Mouse (Mus musculus): Measurements from ENCODE around the gene Prdm15.

DNA sequence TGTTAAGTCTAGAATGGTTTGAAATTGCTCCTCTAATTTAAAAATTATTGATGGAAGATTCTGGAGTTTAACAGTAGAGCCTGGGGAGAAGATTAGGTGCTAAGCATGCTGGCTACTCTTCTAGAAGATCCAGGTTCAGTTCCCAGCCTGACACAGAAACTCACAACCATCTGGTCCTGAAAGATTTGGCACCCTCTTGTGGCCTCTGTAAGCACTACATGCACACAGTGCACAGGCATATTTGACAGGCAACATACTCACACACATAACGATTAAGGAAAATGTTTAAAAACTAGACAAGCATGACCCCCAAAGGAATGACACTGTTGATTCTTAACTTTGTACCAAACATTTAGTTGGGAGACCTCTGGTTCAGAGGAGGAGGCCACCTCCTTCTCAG lies 27.5 kb upstream of the Prdm15 start:
- TF ChIP-seq CTCF (IDR thresholded peaks at IDR 0.05; ENCODE audit: low read depth, low read length) (peak; percentile 66), GATA1 (IDR thresholded peaks at IDR 0.05; ENCODE audit: borderline replicate concordance, low read length) (no peak)
